Mouse (Mus musculus) adipocyte (in vitro differentiated cells): ENCODE results near the gene Pknox2.

Experiments
- DNase-seq: peaks from one replicate; pipeline ENCODE4 v3.0.0-alpha.2; 2016; ENCODE audit warnings: low spot score

Pknox2 gene

GRCm38 (mm10) chr9:36941565-36941964, 205.6 kb downstream of the Pknox2 start:
- DNase-seq, result no peak

GRCm38 (mm10) chr9:36938601-36939078, 208.6 kb downstream of the Pknox2 start:
- no peak for DNase-seq

- DNase-seq, result peak; percentile 80
Observed at GRCm38 (mm10) chr9:36933813-36934493, 213.3 kb downstream of the Pknox2 start.

- no peak for DNase-seq
Observed at GRCm38 (mm10) chr9:36932950-36933812, 214.0 kb downstream of the Pknox2 start.

GRCm38 (mm10) chr9:36931657-36932056, 215.6 kb downstream of the Pknox2 start:
- DNase-seq, result no peak

GRCm38 (mm10) chr9:36923753-36924152, 223.5 kb downstream of the Pknox2 start:
- no peak for DNase-seq

GRCm38 (mm10) chr9:36921718-36922415, 225.3 kb downstream of the Pknox2 start:
- no peak for DNase-seq

- no peak for DNase-seq
Observed at GRCm38 (mm10) chr9:36919472-36919871, 227.7 kb downstream of the Pknox2 start.

GRCm38 (mm10) chr9:36918582-36918981, 228.6 kb downstream of the Pknox2 start:
- no peak for DNase-seq

GRCm38 (mm10) chr9:36916915-36917314, 230.3 kb downstream of the Pknox2 start:
- no peak for DNase-seq

- DNase-seq, result peak; percentile 78
Observed at GRCm38 (mm10) chr9:36916362-36916761, 230.8 kb downstream of the Pknox2 start.

GRCm38 (mm10) chr9:36905452-36905851, 241.8 kb downstream of the Pknox2 start:
- DNase-seq, result no peak

GRCm38 (mm10) chr9:36900464-36900863, 246.7 kb downstream of the Pknox2 start:
- no peak for DNase-seq

- peak; percentile 72 for DNase-seq
Observed at GRCm38 (mm10) chr9:36898560-36898959, 248.6 kb downstream of the Pknox2 start.

- peak; percentile 76 for DNase-seq
Observed at GRCm38 (mm10) chr9:36895009-36895693, 252.1 kb downstream of the Pknox2 start.

- no peak for DNase-seq
Observed at GRCm38 (mm10) chr9:36894242-36894641, 253.0 kb downstream of the Pknox2 start.

- DNase-seq, result no peak
Observed at GRCm38 (mm10) chr9:36893413-36893990, 253.7 kb downstream of the Pknox2 start.

- DNase-seq, result peak; percentile 68
Observed at GRCm38 (mm10) chr9:36890552-36890951, 256.7 kb downstream of the Pknox2 start.

GRCm38 (mm10) chr9:36885237-36885636, 262.0 kb downstream of the Pknox2 start:
- peak; percentile 32 for DNase-seq

- DNase-seq, result no peak
Observed at GRCm38 (mm10) chr9:36883569-36883968, 263.6 kb downstream of the Pknox2 start.

- no peak for DNase-seq
Observed at GRCm38 (mm10) chr9:36882034-36882745, 265.0 kb downstream of the Pknox2 start.
